Mouse (Mus musculus) lung, adult 2 months (tissue): ENCODE measurements around the gene Slc39a8. TPM values are rescaled to one million over a fixed set of nuclear protein-coding genes. Genes with fewer than 3 reads are reported as not detected.
A peak's percentile ranks its signal among the peaks of the same experiment; 100 is the strongest.

Experiments used
- DNase-seq: peaks from one replicate; pipeline ENCODE4 v3.0.0; 2022
- H3K4me1 ChIP-seq: fragments of 200-500 bp; 2 replicates; pipeline ENCODE4 v1.6.1; 2011; ENCODE audit warnings: low read length; ENCODE audit not compliant: control insufficient read depth, insufficient read depth
- H3K4me3 ChIP-seq: fragments of 200-500 bp; replicated peaks from 2 replicates; pipeline ENCODE3; 2011; ENCODE audit warnings: low read depth, mild to moderate bottlenecking, control low read depth, low read length; ENCODE audit errors: extremely low read depth
- CTCF ChIP-seq: fragments of 200-500 bp; IDR thresholded peaks from 2 replicates; pipeline ENCODE4 v1.5.1; 2011; ENCODE audit warnings: mild to moderate bottlenecking, low read length, control low read depth; ENCODE audit not compliant: insufficient read depth
- POLR2A ChIP-seq: fragments of 200-500 bp; IDR thresholded peaks from 2 replicates; pipeline ENCODE4 v1.6.1; 2011; ENCODE audit warnings: low read depth, mild to moderate bottlenecking, control low read depth, low read length, borderline replicate concordance; ENCODE audit errors: extremely low read depth
- WGBS: fragments of 180-500 bp; shearing (Covaris S2); methylation state at CpG from one replicate; pipeline ENCODE4 v1.1.7; 2018; 5-methylcytosine and 5-hydroxymethylcytosine counted together
- polyA plus RNA-seq: library from polyadenylated mRNA; depleted of rRNA; stranded (reverse); fragments of >200 nt; gene quantifications from 2 replicates; pipeline ENCODE4 v1.2.3, GENCODE M21; 2012; rRNA removed

The Slc39a8 gene
- 109 and 110 TPM in 2 replicates for polyA plus RNA-seq

GRCm38 (mm10) chr3:135825016-135825753 is at the start of gene Slc39a8:
Gene Slc39a8, plus strand, starts transcription at chr3:135825279.
- peak; percentile 85 for DNase-seq
- peak; percentile 52; the same call in 1 of the 2 replicates for TF ChIP-seq POLR2A
- peak; percentile 31 for TF ChIP-seq CTCF
- Histone ChIP-seq H3K4me1 (no peaks in the 10 kb centered on the region; the same call in 1 of the 2 replicates), H3K4me3 (peak within 1 kb of the TSS; percentile 74)
- 1% methylated on average over 22 of the region's 22 CpGs for WGBS

GRCm38 (mm10) chr3:135785065-135785464 is 40.0 kb upstream of the Slc39a8 start:
- no peak for TF ChIP-seq CTCF
- TF ChIP-seq POLR2A = no peak

GRCm38 (mm10) chr3:135796117-135796516 is 29.0 kb upstream of the Slc39a8 start:
- Histone ChIP-seq H3K4me3 (no peak overlapping the region), H3K4me1 (no peaks in the 10 kb centered on the region)
- WGBS = 83% methylated on average over 6 of the region's 6 CpGs
- DNase-seq = no peak
- TF ChIP-seq POLR2A (no peak), CTCF (no peak)

More at GRCm38 (mm10) chr3:135785065-135785464, 40.0 kb upstream of the Slc39a8 start:
- WGBS = 78% methylated on average over 7 of the region's 7 CpGs
- DNase-seq = no peak
- Histone ChIP-seq H3K4me3 (no peak overlapping the region), H3K4me1 (no peaks in the 10 kb centered on the region)

GRCm38 (mm10) chr3:135798241-135798640 is 26.8 kb upstream of the Slc39a8 start:
- WGBS = 35% methylated on average over 3 of the region's 3 CpGs
- TF ChIP-seq POLR2A (no peak), CTCF (no peak)
- Histone ChIP-seq H3K4me3 (no peak overlapping the region), H3K4me1 (no peaks in the 10 kb centered on the region)
- no peak for DNase-seq

- TF ChIP-seq CTCF (no peak), POLR2A (no peak)
- H3K4me3 ChIP-seq = no peak overlapping the region
- no peaks in the 10 kb centered on the region for H3K4me1 ChIP-seq
- WGBS = 18% methylated on average over 1 of the region's 1 CpGs
- no peak for DNase-seq
Measured at GRCm38 (mm10) chr3:135798665-135799064, 26.4 kb upstream of the Slc39a8 start.

- WGBS = 63% methylated on average over 14 of the region's 14 CpGs
- TF ChIP-seq POLR2A (no peak), CTCF (no peak)
- H3K4me1 ChIP-seq = no peaks in the 10 kb centered on the region
- DNase-seq = no peak
- no peak overlapping the region for H3K4me3 ChIP-seq
Measured at GRCm38 (mm10) chr3:135814665-135815064, 10.4 kb upstream of the Slc39a8 start.

- no peak for TF ChIP-seq CTCF
- TF ChIP-seq POLR2A = no peak
- H3K4me1 ChIP-seq = no peaks in the 10 kb centered on the region
- WGBS = 90% methylated on average over 5 of the region's 5 CpGs
- no peak overlapping the region for H3K4me3 ChIP-seq
- DNase-seq = no peak
Measured at GRCm38 (mm10) chr3:135815973-135816727, 8.9 kb upstream of the Slc39a8 start.

GRCm38 (mm10) chr3:135817124-135817523 is 8.0 kb upstream of the Slc39a8 start:
- 57% methylated on average over 1 of the region's 1 CpGs for WGBS
- no peaks in the 10 kb centered on the region; the same call in 1 of the 2 replicates for H3K4me1 ChIP-seq
- no peak overlapping the region for H3K4me3 ChIP-seq
- TF ChIP-seq POLR2A (no peak), CTCF (no peak)
- no peak for DNase-seq

GRCm38 (mm10) chr3:135824436-135824835 is 643 bp upstream of the Slc39a8 start:
- H3K4me3 ChIP-seq = no peak overlapping the region
- TF ChIP-seq CTCF (no peak), POLR2A (no peak)

More at GRCm38 (mm10) chr3:135824436-135824835, 643 bp upstream of the Slc39a8 start:
- no peak for DNase-seq
- no peaks in the 10 kb centered on the region; the same call in 1 of the 2 replicates for H3K4me1 ChIP-seq
- 9% methylated on average over 3 of the region's 4 CpGs for WGBS
